Mouse (Mus musculus) brain, embryonic 14.5 days (tissue): ENCODE measurements around the gene Cdk2ap2. TPM values are rescaled to one million over a fixed set of nuclear protein-coding genes. Genes with fewer than 3 reads are reported as not detected.
"Not testable (repeated sequence)": the region's sequence is repeated elsewhere in the genome, so short reads cannot be mapped to it uniquely, and the experiment has no call there.

Experiments
- DNase-seq: peaks from one replicate; pipeline ENCODE4 v3.0.0-alpha.2; 2011; ENCODE audit warnings: low read depth
- CTCF ChIP-seq: fragments of 200-500 bp; IDR thresholded peaks from 2 replicates; pipeline ENCODE4 v1.5.1; 2012; ENCODE audit warnings: inconsistent platforms, mild to moderate bottlenecking, moderate library complexity, borderline replicate concordance; ENCODE audit not compliant: insufficient read depth, insufficient read length; ENCODE audit errors: extremely low read depth
- POLR2A ChIP-seq: fragments of 200-500 bp; IDR thresholded peaks from 2 replicates; pipeline ENCODE4 v1.6.1; 2012; ENCODE audit warnings: mild to moderate bottlenecking, inconsistent platforms, borderline replicate concordance; ENCODE audit not compliant: poor library complexity, insufficient read depth, insufficient read length, severe bottlenecking; ENCODE audit errors: extremely low read depth
- polyA plus RNA-seq: library from polyadenylated mRNA; depleted of rRNA; stranded (reverse); fragments of >200 nt; gene quantifications from 2 replicates; pipeline ENCODE4 v1.2.3, GENCODE M21; 2012

Cdk2ap2 gene
- polyA plus RNA-seq, 1 experiment, result 56.1 TPM

- no peak for DNase-seq
- TF ChIP-seq POLR2A (no peak), CTCF (no peak)
Observed at GRCm38 (mm10) chr19:4058581-4058980, 38.4 kb upstream of the Cdk2ap2 start.

DNA sequence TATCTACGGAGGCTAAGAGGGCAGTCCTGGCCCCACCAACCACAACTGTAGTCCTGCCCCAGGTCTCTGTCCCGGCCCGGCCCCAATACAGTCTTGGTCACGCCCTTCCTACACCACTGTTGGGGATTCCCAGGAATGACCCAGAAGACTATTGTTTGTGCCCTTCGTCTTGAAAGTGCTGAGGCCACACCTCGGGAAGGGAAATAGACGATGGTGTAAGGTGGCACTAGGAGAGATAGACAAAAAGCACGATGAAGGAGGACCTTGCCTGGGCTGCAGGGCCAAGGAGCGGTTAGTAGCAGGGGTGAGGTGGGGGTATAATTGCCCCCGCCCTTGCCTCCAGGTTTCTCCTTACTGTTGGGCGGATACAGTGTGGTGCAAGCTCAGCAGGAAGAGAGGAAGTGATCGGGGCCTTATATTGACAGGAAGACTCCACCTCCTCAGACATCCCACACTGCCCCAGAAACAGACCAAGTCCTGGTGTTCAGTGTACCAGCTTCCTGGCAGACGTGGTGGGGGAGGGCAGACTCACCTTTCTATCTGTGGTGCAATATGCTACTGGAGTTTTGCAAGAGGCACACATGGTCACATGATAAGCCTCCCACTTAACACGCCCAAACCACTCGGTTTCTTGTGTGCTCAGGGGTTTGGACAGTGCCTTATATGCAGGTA, 37.8 kb upstream of the Cdk2ap2 start, which contains the start of gene Gstp3:
Gene Gstp3, minus strand, starts transcription at position 501 of the 672 bp plus-strand sequence.
- DNase-seq, result no peak
- TF ChIP-seq CTCF (no peak), POLR2A (no peak)

DNA sequence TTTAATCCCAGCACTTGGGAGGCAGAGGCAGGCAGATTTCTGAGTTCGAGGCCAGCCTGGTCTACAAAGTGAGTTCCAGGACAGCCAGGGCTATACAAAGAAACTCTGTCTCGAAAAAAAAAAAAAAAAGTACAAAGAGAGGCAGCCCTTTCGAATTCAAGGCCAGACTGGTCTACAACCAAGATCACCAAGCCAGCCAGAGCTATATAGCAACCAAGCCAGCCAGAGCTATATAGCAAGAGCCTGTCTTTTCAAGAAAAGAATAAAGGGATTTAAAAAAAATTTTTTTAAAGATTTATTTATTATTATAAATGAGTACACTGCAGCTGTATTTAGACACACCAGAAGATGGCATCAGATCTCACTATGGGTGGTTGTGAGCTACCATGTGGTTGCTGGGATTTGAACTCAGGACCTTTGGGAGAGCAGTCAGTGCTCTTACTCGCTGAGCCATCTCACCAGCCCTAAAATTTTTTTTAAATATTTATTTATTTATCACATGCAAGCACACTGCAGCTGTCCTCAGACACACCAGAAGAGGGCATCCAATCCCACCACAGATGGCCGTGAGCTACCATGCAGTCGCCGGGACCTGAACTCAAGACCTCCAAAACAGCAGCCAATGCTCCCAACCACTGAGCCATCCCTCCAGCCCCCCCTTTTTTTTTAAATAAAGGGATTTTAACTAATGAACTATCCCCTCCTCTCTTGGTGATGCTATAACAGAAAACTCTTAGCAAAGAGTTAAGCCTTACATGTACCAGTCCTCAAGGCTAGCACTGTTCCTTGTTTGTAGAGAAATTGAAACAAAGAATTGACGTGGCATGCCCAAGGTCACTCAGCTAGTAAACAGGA, 36.7 kb upstream of the Cdk2ap2 start:
- DNase-seq, result not testable (repeated sequence)

- TF ChIP-seq CTCF (no peak), POLR2A (no peak)
- no peak for DNase-seq
Observed at GRCm38 (mm10) chr19:4060899-4061465, 36.0 kb upstream of the Cdk2ap2 start.

DNA sequence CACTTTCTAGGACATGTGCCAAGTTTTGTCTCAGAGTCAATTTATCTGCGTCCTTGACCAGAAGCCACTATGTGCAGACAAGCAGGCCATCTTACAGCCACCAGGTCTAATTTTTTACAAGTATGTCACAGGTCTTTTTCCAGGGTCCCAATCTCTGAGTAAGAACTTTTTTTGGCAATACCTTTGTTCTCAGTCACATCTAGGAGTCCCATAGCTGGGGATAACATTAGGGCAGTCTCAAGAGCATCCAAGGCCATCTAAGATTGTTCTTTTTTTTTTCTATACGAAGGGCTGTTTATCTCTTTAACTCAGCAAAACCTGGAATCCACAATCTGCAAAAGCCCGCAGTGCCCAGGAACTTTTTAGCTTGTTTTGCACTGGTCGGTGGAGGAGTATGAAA, 33.6 kb upstream of the Cdk2ap2 start:
- DNase-seq, result not testable (repeated sequence)

- DNase-seq, result not testable (repeated sequence)
Observed at GRCm38 (mm10) chr19:4064501-4064900, 32.5 kb upstream of the Cdk2ap2 start.

GRCm38 (mm10) chr19:4066280-4066679, 30.7 kb upstream of the Cdk2ap2 start:
- no peak for DNase-seq
- TF ChIP-seq CTCF, result no peak
- TF ChIP-seq POLR2A, result no peak

DNA sequence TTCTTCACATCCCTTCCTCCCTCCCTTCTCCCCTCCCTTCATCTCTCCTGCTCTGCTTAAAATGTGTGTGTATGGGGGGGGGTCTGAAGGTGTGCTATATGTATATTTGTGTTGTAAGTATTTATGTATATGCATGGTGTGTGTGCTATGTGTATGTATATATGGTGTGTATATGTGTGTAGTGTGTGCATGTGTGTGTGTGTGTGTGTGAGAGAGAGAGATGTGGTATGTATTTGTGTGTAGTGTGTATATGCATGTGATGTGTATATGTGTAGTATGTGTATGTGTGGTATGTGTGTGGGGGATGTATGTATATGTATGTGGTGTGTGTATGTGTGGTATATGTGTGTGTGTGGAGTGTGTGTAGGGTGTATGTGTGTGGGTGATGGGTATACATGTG, 30.1 kb upstream of the Cdk2ap2 start:
- DNase-seq, result no peak
- TF ChIP-seq POLR2A (no peak), CTCF (no peak)

GRCm38 (mm10) chr19:4068242-4068641, 28.7 kb upstream of the Cdk2ap2 start:
- not testable (repeated sequence) for DNase-seq

- no peak for DNase-seq
- TF ChIP-seq POLR2A (no peak), CTCF (no peak)
Observed at GRCm38 (mm10) chr19:4068717-4069410, 28.1 kb upstream of the Cdk2ap2 start.

GRCm38 (mm10) chr19:4070311-4070710, 26.7 kb upstream of the Cdk2ap2 start:
- TF ChIP-seq POLR2A (no peak), CTCF (no peak)
- no peak for DNase-seq

- no peak for DNase-seq
- TF ChIP-seq CTCF (no peak), POLR2A (no peak)
Observed at GRCm38 (mm10) chr19:4070756-4071155, 26.2 kb upstream of the Cdk2ap2 start.
